9 mouse cellular contexts compared by ENCODE assay signal in the genomic region with DNA sequence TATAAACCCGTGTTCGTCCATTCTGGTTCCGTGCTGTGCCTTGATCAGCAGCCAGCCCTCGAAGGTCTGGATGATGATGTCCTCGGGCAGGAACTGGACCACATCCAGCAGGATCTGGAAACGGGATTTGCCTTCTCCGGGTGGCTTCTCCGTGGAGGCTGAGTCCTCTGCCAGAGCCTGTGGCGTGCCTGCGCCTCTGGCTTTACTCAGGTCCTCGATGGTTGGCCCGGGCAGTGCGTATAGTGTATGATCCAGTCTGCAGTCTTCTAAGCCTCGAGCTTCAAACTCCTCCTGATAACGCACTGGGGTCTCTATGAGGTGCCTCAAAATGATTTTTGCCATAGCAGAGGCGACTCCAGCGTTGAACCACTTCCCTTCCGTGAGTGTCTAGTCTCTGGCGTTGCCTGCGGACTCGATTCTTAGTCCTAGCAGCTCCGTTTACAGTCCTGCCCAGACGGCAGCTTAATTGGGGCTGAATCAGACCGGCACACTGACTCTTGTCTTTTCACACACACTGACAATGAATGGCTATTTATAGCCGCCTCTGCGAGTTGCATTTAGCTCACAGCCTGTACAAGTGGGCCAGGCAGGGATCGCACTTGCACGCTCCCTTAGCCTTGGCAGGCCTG. TPM values are rescaled to one million over a fixed set of nuclear protein-coding genes. Genes with fewer than 3 reads are reported as not detected.
DNase-seq lines count a peak whose midpoint lies in the region; ATAC-seq lines count a peak whose summit lies in the region.
"Had no signal": no experiment of that assay in that cellular context is flagged by ENCODE, and none has a peak within 500 bp of the region (broad histone marks: within the 10 kb centered on the region; RNA-seq: fewer than 3 reads in every experiment).

Gene Hspb3, minus strand, starts transcription at position 526 of the 629 bp plus-strand sequence.

- ATAC-seq in hindbrain, embryonic 16.5 days, result peak; percentile 91
- no peak for ATAC-seq in activated CD4-positive, CD25-positive, alpha-beta regulatory T cell, adult 4 months

- H3K9ac ChIP-seq in hindbrain, embryonic 16.5 days (ENCODE audit: low read depth, low read length), result no peak within 1 kb of the TSS

- no peaks in the 10 kb centered on the region for H3K27me3 ChIP-seq in hindbrain, embryonic 16.5 days (replicated peaks; ENCODE audit: control insufficient read depth, insufficient read depth, low read length)

- peak within 1 kb of the TSS; percentile 43 for H3K4me2 ChIP-seq in hindbrain, embryonic 16.5 days (ENCODE audit: low read length)

- peaks cover 6% of the 10 kb centered on the region for H3K4me1 ChIP-seq in hindbrain, embryonic 16.5 days (ENCODE audit: control insufficient read depth, insufficient read depth, low read depth, low read length)

- peak; percentile 47 for DNase-seq in layer of hippocampus, adult 9-11 months
- no peak for DNase-seq in layer of hippocampus, postnatal 25 days (ENCODE audit: extremely low spot score in 1 of 2, low spot score in 1 of 2)
- peak; percentile 97 to 98 for DNase-seq in cerebellum, postnatal 14 days
- peak; percentile 69 for DNase-seq in gastrocnemius, postnatal 25 days
- DNase-seq in right cerebral cortex, adult 18-20 months, result peak; percentile 65
- DNase-seq in spleen, adult 12 weeks (ENCODE audit: low spot score), result no peak

- H3K36me3 ChIP-seq in hindbrain, embryonic 16.5 days (ENCODE audit: control insufficient read depth, insufficient read depth, low read length), result no peaks in the 10 kb centered on the region

- WGBS in hindbrain, embryonic 16.5 days, result 47% methylated on average over 28 of the region's 28 CpGs

- no peak within 1 kb of the TSS for H3K4me3 ChIP-seq in hindbrain, embryonic 16.5 days (ENCODE audit: low read length)

- H3K27ac ChIP-seq in hindbrain, embryonic 16.5 days (ENCODE audit: low read depth, low read length), result 0 out of 2 replicates have a peak within 1 kb of the TSS, but pooled peaks have one; percentile 8

- no peaks in the 10 kb centered on the region for H3K9me3 ChIP-seq in hindbrain, embryonic 16.5 days (ENCODE audit: control insufficient read depth, low read length)

RNA-seq across cellular contexts. Expression of gene Hspb3, which starts in this region (rescaled TPM):
- total RNA-seq in layer of hippocampus, postnatal 25 days (2021), result 1 to 10 TPM in 1 of 2 experiments, under 1 TPM in 1; 0.99 to 2.2 TPM
- total RNA-seq in gastrocnemius, postnatal 25 days (2021), result 10 to 100 TPM; 49.4 to 49.6 TPM
- 0.41 and 0.56 TPM in 2 replicates for polyA plus RNA-seq in hindbrain, embryonic 16.5 days (2015; fragmentation: Nextera tagmentation; extraction: Ambion mirVana)
- polyA plus RNA-seq in activated CD4-positive, CD25-positive, alpha-beta regulatory T cell, adult 4 months (2017; shearing (Covaris generic)), result not detected
- polyA plus RNA-seq: C2C12 had no signal

Comparison
In these comparisons a context has a peak if more than half of its experiments do, and no peak if none do; other contexts are left out.
1. RNA of gene Hspb3 (total RNA-seq): 49.4 to 49.6 TPM in gastrocnemius, postnatal 25 days; 0.99 to 2.2 TPM in layer of hippocampus, postnatal 25 days; every median in the first group is over 10 times any median in the second.
2. DNase-seq: peak in layer of hippocampus, adult 9-11 months (single experiment), cerebellum, postnatal 14 days (2 of 2), gastrocnemius, postnatal 25 days (single experiment) and right cerebral cortex, adult 18-20 months (single experiment); none in layer of hippocampus, postnatal 25 days (0 of 2) and spleen, adult 12 weeks (single experiment).
3. Peak in ATAC-seq, H3K27ac ChIP-seq and H3K4me2 ChIP-seq in hindbrain, embryonic 16.5 days; RNA of the gene not detected or under 1 TPM.